Mouse (Mus musculus) liver, embryonic 15.5 days (tissue): Measurements from ENCODE around the gene Clcnka. TPM values are rescaled to one million over a fixed set of nuclear protein-coding genes. Genes with fewer than 3 reads are reported as not detected.

ENCODE experiments used
- ATAC-seq: fragments of 200-750 bp; cut with Nextera tagmentation; 2 replicates; pipeline ENCODE4 v1.8.0; 2017; ENCODE audit warnings: moderate number of reproducible peaks, mild to moderate bottlenecking, moderate library complexity; ENCODE audit not compliant: insufficient read depth
- H3K27ac ChIP-seq: fragments of 300-500 bp; sonication (generic); replicated peaks from 2 replicates; pipeline ENCODE4 v1.5.1; 2015; ENCODE audit warnings: mild to moderate bottlenecking, inconsistent platforms
- H3K27me3 ChIP-seq: fragments of 300-500 bp; sonication (generic); 2 replicates; pipeline ENCODE4 v1.6.1; 2015; ENCODE audit warnings: mild to moderate bottlenecking, inconsistent platforms
- H3K36me3 ChIP-seq: fragments of 300-500 bp; sonication (generic); replicated peaks from 2 replicates; pipeline ENCODE4 v1.6.1; 2015; ENCODE audit warnings: moderate library complexity, mild to moderate bottlenecking, inconsistent platforms
- H3K4me1 ChIP-seq: fragments of 300-500 bp; sonication (generic); replicated peaks from 2 replicates; pipeline ENCODE4 v1.6.1; 2015; ENCODE audit warnings: inconsistent platforms
- H3K4me2 ChIP-seq: fragments of 300-500 bp; sonication (generic); 2 replicates; pipeline ENCODE4 v1.6.1; 2015; ENCODE audit warnings: moderate library complexity, mild to moderate bottlenecking, inconsistent platforms
- H3K4me3 ChIP-seq: fragments of 300-500 bp; sonication (generic); replicated peaks from 2 replicates; pipeline ENCODE4 v1.5.1; 2015; ENCODE audit warnings: mild to moderate bottlenecking, inconsistent platforms
- H3K9ac ChIP-seq: fragments of 300-500 bp; sonication (generic); 2 replicates; pipeline ENCODE4 v1.6.1; 2015; ENCODE audit warnings: moderate library complexity, mild to moderate bottlenecking, inconsistent platforms
- H3K9me3 ChIP-seq: fragments of 300-500 bp; sonication (generic); replicated peaks from 2 replicates; pipeline ENCODE4 v1.6.1; 2016; ENCODE audit warnings: inconsistent platforms
- WGBS: fragments of 180-500 bp; shearing (Covaris S2); methylation state at CpG from one replicate; pipeline ENCODE4 v1.1.7; 2015; ENCODE audit warnings: mixed read lengths; ENCODE audit not compliant: insufficient replicate concordance; 5-methylcytosine and 5-hydroxymethylcytosine counted together
- polyA plus RNA-seq: library from polyadenylated mRNA; unstranded; fragments of >200 nt; fragmentation: Nextera tagmentation; extraction: Ambion mirVana; gene quantifications from 2 replicates; pipeline ENCODE4 v1.2.1, GENCODE M21; 2015

Gene Clcnka
- not detected in 2 replicates for polyA plus RNA-seq

- Histone ChIP-seq H3K4me1 (no peaks in the 10 kb centered on the region), H3K4me3 (no peak within 1 kb of the TSS), H3K9ac (no peak within 1 kb of the TSS), H3K36me3 (no peaks in the 10 kb centered on the region), H3K27me3 (peaks cover 10% of the 10 kb centered on the region), H3K27ac (no peak within 1 kb of the TSS), H3K9me3 (no peaks in the 10 kb centered on the region), H3K4me2 (no peak within 1 kb of the TSS)
- no peak for ATAC-seq
- WGBS: 48% methylated on average over 12 of the region's 12 CpGs
Observed at GRCm38 (mm10) chr4:141398545-141398944, at the start of gene Clcnka. Gene Clcnka, minus strand, starts transcription at chr4:141398724.

GRCm38 (mm10) chr4:141446211-141446610 is 47.7 kb upstream of the Clcnka start:
- peaks cover 26% of the 10 kb centered on the region for H3K4me1 ChIP-seq
- H3K36me3 ChIP-seq: peaks cover 18% of the 10 kb centered on the region
- 66% methylated on average over 7 of the region's 7 CpGs for WGBS
- H3K27ac ChIP-seq: no peak overlapping the region
- H3K27me3 ChIP-seq: no peaks in the 10 kb centered on the region
- no peak for ATAC-seq
- H3K9ac ChIP-seq: no peak overlapping the region
- no peaks in the 10 kb centered on the region for H3K9me3 ChIP-seq
- no peak overlapping the region for H3K4me2 ChIP-seq
- no peak overlapping the region for H3K4me3 ChIP-seq

GRCm38 (mm10) chr4:141445328-141445720 is 46.8 kb upstream of the Clcnka start:
- WGBS: 19% methylated on average over 14 of the region's 14 CpGs
- Histone ChIP-seq H3K27me3 (no peaks in the 10 kb centered on the region), H3K4me2 (peak overlapping the region; percentile 90), H3K4me1 (peaks cover 26% of the 10 kb centered on the region), H3K9ac (peak overlapping the region; percentile 92), H3K4me3 (peak overlapping the region; percentile 99), H3K9me3 (no peaks in the 10 kb centered on the region), H3K36me3 (peaks cover 18% of the 10 kb centered on the region), H3K27ac (no peak overlapping the region)
- no peak for ATAC-seq

- Histone ChIP-seq H3K9ac (peak within 1 kb of the TSS; percentile 92), H3K4me1 (peaks cover 26% of the 10 kb centered on the region), H3K36me3 (peaks cover 18% of the 10 kb centered on the region), H3K27ac (peak within 1 kb of the TSS; percentile 76), H3K4me3 (peak within 1 kb of the TSS; percentile 99), H3K4me2 (peak within 1 kb of the TSS; percentile 90), H3K9me3 (no peaks in the 10 kb centered on the region), H3K27me3 (no peaks in the 10 kb centered on the region)
- WGBS: under 1% methylated on average over 89 of the region's 102 CpGs
- peak; percentile 88 for ATAC-seq
Observed at GRCm38 (mm10) chr4:141444451-141445327, 46.2 kb upstream of the Clcnka start, which contains the start of gene Zbtb17. Gene Zbtb17, plus strand, starts transcription at chr4:141444654.

GRCm38 (mm10) chr4:141443641-141444429 is 45.3 kb upstream of the Clcnka start:
- peak overlapping the region; percentile 99 for H3K4me3 ChIP-seq
- peaks cover 26% of the 10 kb centered on the region for H3K4me1 ChIP-seq
- no peak overlapping the region for H3K27ac ChIP-seq
- H3K9ac ChIP-seq: peak overlapping the region; percentile 92
- H3K9me3 ChIP-seq: no peaks in the 10 kb centered on the region
- H3K4me2 ChIP-seq: peak overlapping the region; percentile 90
- no peaks in the 10 kb centered on the region for H3K27me3 ChIP-seq
- no peak for ATAC-seq
- peaks cover 12% of the 10 kb centered on the region for H3K36me3 ChIP-seq
- WGBS: 19% methylated on average over 11 of the region's 11 CpGs

GRCm38 (mm10) chr4:141440877-141441276 is 42.4 kb upstream of the Clcnka start:
- ATAC-seq: no peak

GRCm38 (mm10) chr4:141439083-141439803 is 40.7 kb upstream of the Clcnka start:
- H3K4me3 ChIP-seq: no peak overlapping the region
- ATAC-seq: no peak
- WGBS: 66% methylated on average over 12 of the region's 12 CpGs
- H3K27me3 ChIP-seq: no peaks in the 10 kb centered on the region
- H3K27ac ChIP-seq: no peak overlapping the region
- no peak overlapping the region for H3K4me2 ChIP-seq
- H3K4me1 ChIP-seq: peaks cover 8% of the 10 kb centered on the region
- no peaks in the 10 kb centered on the region for H3K9me3 ChIP-seq
- no peak overlapping the region for H3K9ac ChIP-seq
- H3K36me3 ChIP-seq: no peaks in the 10 kb centered on the region

More at GRCm38 (mm10) chr4:141440877-141441276, 42.4 kb upstream of the Clcnka start:
- Histone ChIP-seq H3K9me3 (no peaks in the 10 kb centered on the region), H3K27ac (no peak overlapping the region), H3K4me2 (no peak overlapping the region), H3K4me1 (peaks cover 19% of the 10 kb centered on the region), H3K36me3 (no peaks in the 10 kb centered on the region), H3K9ac (no peak overlapping the region), H3K4me3 (no peak overlapping the region), H3K27me3 (no peaks in the 10 kb centered on the region)

GRCm38 (mm10) chr4:141435974-141436373 is 37.5 kb upstream of the Clcnka start, which contains the start of gene Srarp:
Gene Srarp, minus strand, starts transcription at chr4:141436105.
- no peak within 1 kb of the TSS for H3K9ac ChIP-seq
- WGBS: 79% methylated on average over 1 of the region's 1 CpGs
- no peaks in the 10 kb centered on the region for H3K4me1 ChIP-seq
- no peak within 1 kb of the TSS for H3K27ac ChIP-seq
- H3K36me3 ChIP-seq: no peaks in the 10 kb centered on the region
- no peaks in the 10 kb centered on the region for H3K27me3 ChIP-seq
- ATAC-seq: no peak
- H3K9me3 ChIP-seq: no peaks in the 10 kb centered on the region
- no peak within 1 kb of the TSS for H3K4me3 ChIP-seq
- no peak within 1 kb of the TSS for H3K4me2 ChIP-seq

- H3K4me3 ChIP-seq: no peak overlapping the region
- no peaks in the 10 kb centered on the region for H3K9me3 ChIP-seq
- H3K36me3 ChIP-seq: no peaks in the 10 kb centered on the region
- H3K4me2 ChIP-seq: no peak overlapping the region
- H3K9ac ChIP-seq: no peak overlapping the region
- WGBS: 76% methylated on average over 18 of the region's 18 CpGs
- no peak overlapping the region for H3K27ac ChIP-seq
- H3K27me3 ChIP-seq: peaks cover 1% of the 10 kb centered on the region; the same call in 1 of the 2 replicates
- no peak for ATAC-seq
- no peaks in the 10 kb centered on the region for H3K4me1 ChIP-seq
Observed at GRCm38 (mm10) chr4:141433191-141433590, 34.7 kb upstream of the Clcnka start.

GRCm38 (mm10) chr4:141432666-141433065 is 34.1 kb upstream of the Clcnka start:
- no peaks in the 10 kb centered on the region for H3K36me3 ChIP-seq
- no peak overlapping the region for H3K27ac ChIP-seq
- no peak overlapping the region for H3K9ac ChIP-seq
- H3K4me1 ChIP-seq: no peaks in the 10 kb centered on the region
- no peaks in the 10 kb centered on the region for H3K9me3 ChIP-seq
- no peak overlapping the region for H3K4me3 ChIP-seq
- 66% methylated on average over 14 of the region's 14 CpGs for WGBS
- no peak overlapping the region for H3K4me2 ChIP-seq
- peaks cover 6% of the 10 kb centered on the region; the same call in 1 of the 2 replicates for H3K27me3 ChIP-seq
- no peak for ATAC-seq
